Mouse (Mus musculus): ENCODE data around the gene Gpatch2.

- no peak for TF ChIP-seq GATA1 (IDR thresholded peaks at IDR 0.05; ENCODE audit: borderline replicate concordance, low read length)
- no peak for TF ChIP-seq FLI1 (IDR thresholded peaks at IDR 0.05; ENCODE audit: low read length)
Observed at GRCm38 (mm10) chr1:187300626-187301025, 85.3 kb downstream of the Gpatch2 start.
